Mouse (Mus musculus) Patski (cell line): Measurements from ENCODE around the gene Neurl1a. TPM values are rescaled to one million over a fixed set of nuclear protein-coding genes. Genes with fewer than 3 reads are reported as not detected.
"Not testable (repeated sequence)": the region's sequence is repeated elsewhere in the genome, so short reads cannot be mapped to it uniquely, and the experiment has no call there.

ENCODE experiments used
- ATAC-seq: fragments of 100-300 bp; one replicate; pipeline ENCODE4 v1.8.0; 2021
- CTCF ChIA-PET: fragments of 350-600 bp; sonication (Branson Sonifier 250); formaldehyde crosslinking; loops from one replicate; lab custom pipeline; 2022; ENCODE audit warnings: inconsistent platforms; lab: Charles Lee
- POLR2A ChIA-PET: fragments of 350-600 bp; sonication (Branson Sonifier 250); formaldehyde crosslinking; loops from one replicate; lab custom pipeline; 2022; ENCODE audit warnings: antibody characterized with exemption, inconsistent platforms; lab: Charles Lee
- DNase-seq: peaks from one replicate; pipeline ENCODE4 v3.0.0-alpha.2; 2011; ENCODE audit warnings: low read depth, low spot score
- H3K27me3 ChIP-seq: fragments of 371-371 bp; one replicate; pipeline ENCODE4 v1.5.1; 2021
- CTCF ChIP-seq: fragments of 100-300 bp; IDR thresholded peaks from one replicate; pipeline ENCODE4 v1.5.1; 2021
- in situ Hi-C: fragments of 300-500 bp; cut with MboI; formaldehyde crosslinking; loops from 3 replicates; pipeline ENCODE4 v1.11.1; 2018; ENCODE audit warnings: low pct_unique_long_range_greater_than_20kb, mixed read lengths
- polyA plus RNA-seq: library from polyadenylated mRNA; unstranded; gene quantifications from one replicate; pipeline ENCODE4 v1.2.3, GENCODE M21; 2021

The Neurl1a gene
- 0.28 TPM for polyA plus RNA-seq

DNA sequence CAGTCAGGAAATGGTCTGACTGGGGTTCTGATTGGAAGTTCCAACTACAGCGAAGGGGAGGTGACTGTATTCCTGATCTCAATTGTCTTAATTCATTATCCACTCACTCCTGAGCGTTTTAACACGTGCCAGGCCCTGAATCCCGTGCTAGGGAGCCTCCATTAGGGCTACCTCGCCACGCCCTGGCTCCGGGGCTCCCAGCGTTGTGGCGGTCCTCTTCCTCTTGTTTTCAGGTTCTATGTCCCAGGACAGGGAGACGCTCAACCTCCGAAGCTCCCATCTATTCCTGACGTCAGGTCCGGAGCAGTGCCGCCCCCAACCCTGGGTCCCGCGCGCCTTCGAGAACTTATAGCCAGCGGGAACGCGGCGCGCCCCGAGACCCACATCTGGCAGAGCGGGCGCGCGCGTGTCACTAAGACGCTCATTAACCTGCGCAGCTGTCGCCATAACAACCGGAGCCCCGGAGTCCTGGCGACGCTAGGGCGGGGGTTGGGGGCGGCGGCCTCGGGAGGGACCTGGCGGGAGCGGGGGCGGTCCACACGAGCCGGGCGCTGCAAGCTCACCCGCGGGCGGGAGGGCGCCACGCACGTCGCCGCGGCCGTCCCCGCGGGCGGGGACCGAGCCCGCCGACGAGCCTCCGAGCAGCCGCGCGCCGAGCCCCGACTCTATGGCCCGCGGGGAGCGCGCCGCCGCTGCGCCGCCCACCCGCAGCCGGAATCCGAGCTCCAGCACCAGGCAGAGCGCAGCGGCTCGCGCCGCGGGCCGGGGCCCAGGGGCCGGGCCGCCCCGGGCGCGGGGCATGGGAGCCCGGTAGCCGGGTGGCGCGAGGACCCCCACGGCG, at the start of gene Neurl1a:
Gene Neurl1a (plus strand): TSS at position 390 of the 841 bp plus-strand sequence.
- ChIA-PET CTCF (interaction anchor here (1.4 to 1.5 kb wide), 2 partner anchors 81 to 85 kb away, joined by 4 to 5 read pairs; no protein-coding TSS in a partner anchor), POLR2A (no interaction called here)
- no peak for DNase-seq
- peaks cover 48% of the 10 kb centered on the region for H3K27me3 ChIP-seq
- in situ Hi-C loops: loop anchor here (5.0 kb wide), 2 partner anchors 79 to 154 kb away; no protein-coding TSS in a partner anchor
- no peak for TF ChIP-seq CTCF
- no peak for ATAC-seq

DNA sequence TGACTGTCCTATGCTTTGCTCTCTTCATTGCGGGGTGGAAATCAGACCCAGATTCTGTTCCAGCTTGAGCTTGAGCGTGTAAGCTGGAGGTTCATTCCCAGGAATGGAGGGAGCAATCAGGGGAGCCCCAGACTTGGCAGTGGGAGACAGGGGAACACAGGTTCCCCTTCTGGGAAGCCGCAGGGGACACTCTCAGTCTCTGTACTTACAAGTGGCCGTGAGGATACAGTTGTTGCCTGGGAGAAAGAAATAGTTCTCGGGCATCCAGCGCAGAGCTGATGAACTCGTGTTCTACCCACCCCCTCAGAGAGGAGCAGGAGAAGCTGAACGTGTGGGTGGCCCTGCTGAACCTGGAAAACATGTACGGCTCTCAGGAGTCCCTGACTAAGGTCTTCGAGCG, 49.8 kb upstream of the Neurl1a start:
- CTCF ChIA-PET: interaction anchor here (1.0 to 1.1 kb wide), 2 partner anchors 10 to 38 kb away, joined by 3 read pairs; no protein-coding TSS in a partner anchor
- ATAC-seq: no peak
- no peak for DNase-seq
- in situ Hi-C loops: no loop called here
- no peaks in the 10 kb centered on the region for H3K27me3 ChIP-seq
- POLR2A ChIA-PET: no interaction called here
- TF ChIP-seq CTCF: no peak

DNA sequence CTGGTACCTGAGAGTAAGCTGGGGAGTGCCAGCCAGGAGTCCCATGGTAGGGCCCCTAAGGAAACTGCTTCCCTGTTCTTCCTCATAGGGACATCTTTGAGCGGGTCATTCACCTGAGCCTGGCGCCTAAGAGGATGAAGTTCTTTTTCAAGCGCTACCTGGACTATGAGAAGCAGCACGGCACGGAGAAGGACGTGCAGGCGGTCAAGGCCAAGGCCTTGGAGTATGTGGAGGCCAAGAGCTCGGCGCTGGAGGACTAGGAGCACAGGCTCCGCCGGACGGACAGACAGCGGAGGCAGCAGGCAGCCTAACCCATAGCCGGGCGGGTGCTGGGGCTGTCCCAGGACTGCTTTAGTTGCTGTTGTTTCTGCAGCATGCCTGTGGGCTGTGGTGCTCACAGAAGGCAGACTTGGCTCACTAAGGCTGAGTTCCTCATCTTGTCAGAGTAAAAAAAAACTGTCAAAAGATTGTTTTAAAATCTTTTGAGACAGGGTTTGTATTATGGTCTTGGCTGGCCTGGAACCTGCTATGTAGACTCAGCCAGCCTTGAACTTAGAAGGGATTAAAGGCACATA, 48.0 kb upstream of the Neurl1a start:
- in situ Hi-C loops: no loop called here
- ChIA-PET CTCF (interaction anchor here (0.9 to 2.7 kb wide), 3 partner anchors 10 to 38 kb away, joined by 3 to 9 read pairs (median 3); no protein-coding TSS in a partner anchor), POLR2A (interaction anchor here (0.5 kb wide), 1 partner anchor 140 kb away, joined by 5 read pairs; no protein-coding TSS in a partner anchor)
- ATAC-seq (no peak), DNase-seq (no peak)
- no peak for TF ChIP-seq CTCF
- H3K27me3 ChIP-seq: no peaks in the 10 kb centered on the region

DNA sequence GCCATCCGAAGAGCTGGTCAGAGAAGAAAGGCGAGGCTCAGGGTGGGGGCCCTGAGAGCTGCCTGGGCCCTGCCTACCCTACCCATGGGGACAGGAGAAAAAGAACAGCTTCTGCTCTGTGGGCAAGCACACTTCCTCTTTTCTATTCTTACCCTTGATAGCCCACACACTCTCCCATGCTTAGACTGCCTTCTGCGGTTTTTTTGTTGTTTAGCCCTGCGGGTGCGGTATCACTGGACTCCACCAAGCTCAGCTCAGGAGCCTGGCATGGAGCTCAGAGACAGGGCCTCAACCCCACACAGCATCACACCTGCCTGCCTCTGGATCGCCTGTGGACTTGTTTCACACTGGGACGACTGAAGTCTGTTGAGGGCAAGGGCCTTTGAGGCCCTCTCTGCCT, 45.5 kb upstream of the Neurl1a start:
- CTCF ChIA-PET: interaction anchor here (1.6 to 2.8 kb wide), 2 partner anchors 12 to 36 kb away, joined by 5 to 8 read pairs; no protein-coding TSS in a partner anchor
- H3K27me3 ChIP-seq: no peaks in the 10 kb centered on the region
- in situ Hi-C loops: no loop called here
- DNase-seq: no peak
- no peak for ATAC-seq
- TF ChIP-seq CTCF: no peak
- POLR2A ChIA-PET: no interaction called here

DNA sequence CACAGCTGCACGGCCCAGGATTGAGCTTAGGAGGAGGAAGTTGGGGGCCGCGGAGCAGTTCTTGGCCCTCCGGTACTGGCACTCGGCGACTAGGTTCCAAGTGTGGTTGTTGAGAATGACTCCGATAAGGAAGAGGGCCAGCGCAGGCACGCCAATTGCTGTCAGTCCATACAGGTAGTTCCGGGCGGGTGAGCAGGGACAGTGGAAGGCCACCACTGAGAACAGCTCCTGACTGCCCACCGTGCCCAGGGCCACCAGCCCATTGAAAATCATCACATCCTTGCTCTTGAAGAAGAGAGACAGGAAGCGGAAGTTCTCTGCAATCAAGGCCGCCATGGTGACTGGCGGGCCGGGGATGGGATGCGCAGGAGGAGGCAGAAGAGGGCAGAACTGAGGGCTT, 43.1 kb upstream of the Neurl1a start:
- ChIA-PET CTCF (interaction anchor here (0.8 to 2.0 kb wide), 4 partner anchors 8 to 32 kb away, joined by 3 to 6 read pairs (median 3); partner anchors contain the start of gene Calhm1), POLR2A (no interaction called here)
- ATAC-seq (no peak), DNase-seq (no peak)
- in situ Hi-C loops: no loop called here
- no peak for TF ChIP-seq CTCF
- no peaks in the 10 kb centered on the region for H3K27me3 ChIP-seq

DNA sequence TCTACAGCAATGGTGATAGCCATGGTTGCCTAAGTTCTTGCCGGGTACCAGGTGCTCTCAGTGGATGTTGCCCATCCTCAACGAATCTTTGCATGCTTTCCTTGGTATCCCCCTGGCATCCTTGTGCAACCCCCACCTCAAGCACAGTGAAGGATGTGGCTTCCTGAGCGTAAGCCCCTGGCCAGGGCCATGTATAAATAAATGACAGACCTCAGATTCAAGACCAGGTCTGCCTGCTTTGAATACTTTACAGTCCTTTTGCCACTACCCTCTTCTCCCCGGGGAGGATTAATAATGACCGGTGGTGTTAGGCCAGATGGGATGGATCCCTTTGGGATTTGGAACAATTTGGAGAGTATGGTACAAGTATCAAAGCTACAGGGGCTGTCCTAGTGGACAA, 42.5 kb upstream of the Neurl1a start:
- in situ Hi-C loops: no loop called here
- H3K27me3 ChIP-seq: no peaks in the 10 kb centered on the region
- DNase-seq (no peak), ATAC-seq (no peak)
- POLR2A ChIA-PET: no interaction called here
- no peak for TF ChIP-seq CTCF
- CTCF ChIA-PET: interaction anchor here (0.8 to 3.1 kb wide), 2 partner anchors 15 to 33 kb away, joined by 3 to 7 read pairs; no protein-coding TSS in a partner anchor

DNA sequence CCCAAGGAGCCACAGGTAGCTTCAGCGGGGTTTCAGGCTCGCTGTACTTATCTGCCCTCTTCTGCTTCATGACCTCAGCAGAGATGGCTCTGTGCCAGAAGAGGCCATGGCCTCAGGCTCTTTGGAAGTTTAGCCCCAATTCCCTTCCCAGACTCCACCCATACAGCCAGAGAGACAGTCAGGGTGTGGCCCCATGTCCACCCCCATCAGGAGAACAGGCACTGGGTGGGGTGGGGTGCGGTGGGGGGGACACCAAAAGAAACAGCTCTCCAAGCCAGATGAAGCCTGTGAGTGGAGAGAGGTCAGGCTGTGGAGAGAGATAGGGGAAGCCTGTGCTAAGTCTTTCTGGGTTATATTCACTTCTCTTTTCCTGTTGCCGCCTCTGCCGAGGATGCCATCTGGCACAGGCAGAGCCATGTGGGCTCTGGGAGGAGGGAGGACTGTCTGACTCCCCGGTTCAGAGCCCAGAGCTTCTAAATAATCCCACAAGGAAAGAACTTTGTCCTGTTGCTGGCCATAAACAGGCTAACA, 41.5 kb upstream of the Neurl1a start:
- CTCF ChIA-PET: interaction anchor here (1.0 to 3.1 kb wide), 2 partner anchors 29 to 32 kb away, joined by 3 to 7 read pairs; no protein-coding TSS in a partner anchor
- DNase-seq (no peak), ATAC-seq (no peak)
- no peak for TF ChIP-seq CTCF
- in situ Hi-C loops: no loop called here
- no peaks in the 10 kb centered on the region for H3K27me3 ChIP-seq
- POLR2A ChIA-PET: no interaction called here

DNA sequence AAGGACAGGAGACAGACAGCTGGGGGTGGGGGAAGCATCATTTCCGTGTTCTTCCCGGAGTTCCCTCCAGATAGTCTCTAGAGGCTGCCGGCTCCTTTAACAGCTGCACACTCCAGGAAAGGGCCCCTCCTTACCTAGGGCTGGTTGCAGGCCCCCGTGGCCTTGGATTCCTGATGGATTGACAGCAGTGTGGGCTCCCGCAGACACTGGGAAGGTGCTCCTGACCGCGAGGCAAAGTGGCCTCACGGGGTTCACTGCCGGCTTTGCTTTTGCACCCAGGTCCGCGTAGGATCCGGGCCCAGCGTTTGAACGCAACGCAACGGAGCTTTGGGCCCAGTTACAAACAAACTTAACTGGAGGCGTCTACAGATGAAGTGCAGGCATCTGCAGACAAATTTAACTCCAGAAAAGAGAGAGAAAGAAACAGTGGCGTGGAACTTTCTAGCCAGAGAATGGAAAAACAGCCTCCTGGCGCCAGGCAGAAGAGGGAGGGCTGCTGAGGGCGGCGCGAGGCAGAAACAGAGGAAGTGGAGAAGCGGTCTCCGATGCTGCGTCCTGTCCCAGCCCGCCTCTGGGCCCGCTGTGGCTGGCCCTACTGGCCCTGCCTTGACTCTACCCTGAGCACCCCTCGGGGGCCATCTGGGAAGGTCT, 40.7 kb upstream of the Neurl1a start, which contains the start of gene Calhm2:
Gene Calhm2 (minus strand): TSS at position 524 of the 651 bp plus-strand sequence.
- DNase-seq (no peak), ATAC-seq (no peak)
- ChIA-PET CTCF (interaction anchor here (1.0 to 3.1 kb wide), 3 partner anchors 16 to 32 kb away, joined by 3 to 7 read pairs (median 3); no protein-coding TSS in a partner anchor), POLR2A (interaction anchor here (0.7 kb wide), 1 partner anchor 85 kb away, joined by 5 read pairs; no protein-coding TSS in a partner anchor)
- in situ Hi-C loops: no loop called here
- no peak for TF ChIP-seq CTCF
- H3K27me3 ChIP-seq: no peaks in the 10 kb centered on the region

DNA sequence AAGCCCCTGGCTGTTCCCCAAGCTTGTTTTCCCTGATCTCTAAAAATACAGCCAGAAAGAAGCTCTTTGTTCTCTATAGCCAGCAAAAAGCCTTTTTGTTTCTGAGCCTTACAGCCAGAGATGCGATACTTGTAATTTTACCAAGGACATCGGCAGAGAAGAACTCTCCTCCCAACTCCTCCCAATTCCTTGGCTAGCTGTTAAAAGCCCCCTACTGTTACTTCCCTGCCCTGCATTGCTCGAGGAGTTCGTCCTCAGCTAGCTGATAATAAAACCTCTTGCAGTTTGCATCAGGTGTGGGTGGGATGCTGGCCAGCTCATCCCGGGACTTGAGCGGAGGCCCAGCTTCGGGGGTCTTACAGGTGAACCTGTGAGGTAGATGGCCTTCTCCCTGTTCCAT, 39.0 kb upstream of the Neurl1a start:
- ATAC-seq, H3K27me3 ChIP-seq, DNase-seq, in situ Hi-C loops: not testable (repeated sequence)
- CTCF ChIA-PET: interaction anchor here (1.0 to 1.3 kb wide), 3 partner anchors 10 to 29 kb away, joined by 3 read pairs; no protein-coding TSS in a partner anchor
- POLR2A ChIA-PET: interaction anchor here (0.7 to 1.5 kb wide), 2 partner anchors 15 to 22 kb away, joined by 3 to 4 read pairs; no protein-coding TSS in a partner anchor
